Mouse (Mus musculus) limb, embryonic 11.5 days (tissue): Measurements from ENCODE around the gene Tlr2. TPM values are rescaled to one million over a fixed set of nuclear protein-coding genes. Genes with fewer than 3 reads are reported as not detected.
"Not testable (repeated sequence)": the region's sequence is repeated elsewhere in the genome, so short reads cannot be mapped to it uniquely, and the experiment has no call there.

ENCODE experiments used
- ATAC-seq: fragments of 200-750 bp; cut with Nextera tagmentation; 2 replicates; pipeline ENCODE4 v1.8.0; 2017; ENCODE audit warnings: low read depth; ENCODE audit not compliant: insufficient number of reproducible peaks, low FRiP score, low TSS enrichment
- DNase-seq: peaks from one replicate; pipeline ENCODE4 v3.0.0-alpha.2; 2015; ENCODE audit warnings: low spot score
- H3K27ac ChIP-seq: fragments of 300-500 bp; sonication (generic); replicated peaks from 2 replicates; pipeline ENCODE4 v1.5.1; 2014; ENCODE audit warnings: low read depth, mild to moderate bottlenecking, low read length
- H3K27me3 ChIP-seq: fragments of 300-500 bp; sonication (generic); 2 replicates; pipeline ENCODE4 v1.6.1; 2014; ENCODE audit warnings: mild to moderate bottlenecking, low read length, mixed read lengths; ENCODE audit not compliant: control insufficient read depth, insufficient read depth
- H3K36me3 ChIP-seq: fragments of 300-500 bp; sonication (generic); 2 replicates; pipeline ENCODE4 v1.6.1; 2014; ENCODE audit warnings: mild to moderate bottlenecking, low read length, moderate library complexity, mixed read lengths; ENCODE audit not compliant: control insufficient read depth, insufficient read depth
- H3K4me1 ChIP-seq: fragments of 300-500 bp; sonication (generic); 2 replicates; pipeline ENCODE4 v1.6.1; 2014; ENCODE audit warnings: low read length, mixed read lengths; ENCODE audit not compliant: control insufficient read depth, insufficient read depth
- H3K4me2 ChIP-seq: fragments of 300-500 bp; sonication (generic); 2 replicates; pipeline ENCODE4 v1.6.1; 2014; ENCODE audit warnings: low read depth, mild to moderate bottlenecking, moderate library complexity; ENCODE audit not compliant: severe bottlenecking
- H3K4me3 ChIP-seq: fragments of 300-500 bp; sonication (generic); 2 replicates; pipeline ENCODE4 v1.5.1; 2014; ENCODE audit warnings: low read depth, low read length
- H3K9ac ChIP-seq: fragments of 300-500 bp; sonication (generic); 2 replicates; pipeline ENCODE4 v1.6.1; 2014; ENCODE audit warnings: mild to moderate bottlenecking, low read length
- H3K9me3 ChIP-seq: fragments of 300-500 bp; sonication (generic); 2 replicates; pipeline ENCODE4 v1.6.1; 2016; ENCODE audit warnings: low read length; ENCODE audit not compliant: control insufficient read depth
- WGBS: fragments of 180-500 bp; shearing (Covaris S2); extraction: QIAGEN DNeasy Blood & Tissue Kit; methylation state at CpG from one replicate; pipeline ENCODE4 v1.1.7; 2014; 5-methylcytosine and 5-hydroxymethylcytosine counted together
- polyA plus RNA-seq: library from polyadenylated mRNA; unstranded; fragments of >200 nt; fragmentation: Nextera tagmentation; extraction: Ambion mirVana; gene quantifications from 2 replicates; pipeline ENCODE4 v1.2.1, GENCODE M21; 2014

The Tlr2 gene
- 2.1 and 2.4 TPM in 2 replicates for polyA plus RNA-seq

DNA sequence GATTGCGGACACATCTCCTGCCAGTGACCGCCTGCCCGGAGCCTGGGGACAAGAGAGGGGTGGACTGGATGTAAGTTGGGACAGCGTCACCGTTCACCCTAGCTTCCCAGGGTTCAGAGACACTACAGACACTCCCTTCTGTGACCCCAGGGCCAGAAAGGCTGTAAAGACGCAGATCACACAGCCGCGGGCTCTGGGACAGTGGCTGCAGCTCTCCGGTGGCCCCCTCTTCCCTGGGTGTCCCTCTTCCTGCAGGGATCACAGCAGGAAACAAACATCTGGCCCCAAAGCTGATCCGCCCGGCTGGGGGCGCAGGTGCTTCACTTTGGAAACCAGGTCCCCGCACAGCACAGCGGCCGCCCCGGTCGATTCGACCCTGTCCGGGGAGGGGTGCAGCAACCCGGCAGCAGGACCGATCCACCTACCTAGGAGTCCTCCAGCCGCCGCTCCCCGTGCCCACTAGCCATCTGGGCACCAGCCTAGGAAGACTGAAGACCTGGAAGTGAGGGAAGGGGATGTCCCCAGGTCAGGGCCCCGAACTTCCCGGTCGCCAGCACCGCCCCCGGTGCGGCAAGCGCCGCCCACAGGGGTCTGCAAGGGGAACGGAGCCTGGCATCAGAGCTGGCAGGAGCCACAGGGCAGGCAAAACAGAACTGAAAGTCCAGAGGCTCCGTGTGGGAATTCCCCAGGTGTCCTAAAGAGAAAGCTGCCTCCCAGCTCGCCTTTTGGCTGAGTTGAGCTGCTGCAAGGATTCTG is at the start of gene Tlr2:
TSS of gene Tlr2 (minus strand) at position 673 of the 756 bp plus-strand sequence.
- Histone ChIP-seq H3K9me3 (no peaks in the 10 kb centered on the region), H3K36me3 (no peaks in the 10 kb centered on the region), H3K27ac (no peak within 1 kb of the TSS), H3K4me2 (peak within 1 kb of the TSS; percentile 91), H3K27me3 (no peaks in the 10 kb centered on the region), H3K4me1 (no peaks in the 10 kb centered on the region), H3K4me3 (peak within 1 kb of the TSS; percentile 68), H3K9ac (peak within 1 kb of the TSS; percentile 69)
- WGBS = 1% methylated on average over 35 of the region's 35 CpGs
- peak; percentile 81 for DNase-seq
- peak; percentile 82; the same call in 1 of the 2 replicates for ATAC-seq

DNA sequence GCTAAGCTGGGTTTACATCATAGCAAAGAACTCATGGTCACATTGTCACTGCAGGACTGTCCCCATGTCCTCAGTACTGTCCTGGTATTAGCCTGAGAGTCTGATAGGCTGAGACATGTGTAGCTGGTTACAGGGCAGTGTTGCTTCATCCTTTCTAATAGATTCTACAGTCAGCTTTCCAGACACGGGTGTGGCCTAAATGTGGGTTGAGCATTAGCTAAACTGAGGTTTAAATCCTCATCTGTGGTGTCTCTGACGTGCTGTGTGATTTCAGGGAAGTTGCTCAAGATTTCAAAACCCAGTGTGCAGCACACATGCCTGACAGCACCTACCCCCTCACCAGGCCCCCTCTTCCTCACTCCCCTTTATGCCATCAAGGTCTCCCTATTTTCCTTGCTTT is 43.6 kb upstream of the Tlr2 start:
- DNase-seq (no peak), ATAC-seq (no peak)
- Histone ChIP-seq H3K27me3 (no peaks in the 10 kb centered on the region), H3K9me3 (no peaks in the 10 kb centered on the region), H3K9ac (no peak overlapping the region), H3K4me1 (peaks cover 4% of the 10 kb centered on the region; the same call in 1 of the 2 replicates), H3K27ac (no peak overlapping the region), H3K4me2 (no peak overlapping the region), H3K4me3 (no peak overlapping the region), H3K36me3 (no peaks in the 10 kb centered on the region)
- WGBS = 77% methylated on average over 2 of the region's 2 CpGs

DNA sequence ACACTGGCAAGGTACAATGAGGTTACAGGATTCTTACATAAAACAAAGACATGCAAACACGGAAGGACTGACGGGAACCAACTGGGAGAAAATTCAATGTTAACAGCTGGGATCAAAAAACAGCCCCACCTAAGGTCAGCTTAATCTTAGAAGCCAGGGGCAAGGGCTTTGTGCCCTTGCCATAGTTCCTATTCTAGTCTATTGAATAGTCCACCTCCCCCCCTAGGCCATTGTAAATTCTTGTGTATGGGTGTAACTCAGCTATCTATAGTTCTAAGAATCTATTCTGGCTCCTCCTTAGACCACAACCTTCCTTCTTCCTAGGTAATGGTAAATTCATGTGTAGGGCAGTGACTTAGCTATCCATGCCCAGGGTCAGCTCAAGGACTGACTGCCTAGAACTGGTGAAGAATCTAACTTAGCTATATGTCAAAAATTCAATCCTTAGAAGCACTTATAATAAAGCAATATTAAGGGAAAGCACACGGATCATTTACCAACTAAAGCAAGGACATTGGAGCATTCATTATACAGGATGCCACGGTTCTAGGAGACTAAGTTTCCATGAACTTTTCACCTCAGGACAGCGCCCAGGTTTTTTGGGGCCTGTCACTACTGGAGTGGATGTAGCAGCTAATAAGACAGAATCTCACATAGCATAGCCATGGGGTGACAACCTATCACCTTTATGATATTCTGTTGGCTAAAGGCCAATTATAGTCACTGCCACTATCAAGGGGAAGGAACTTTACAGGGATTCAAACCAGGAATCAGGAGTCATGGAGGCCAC is 37.9 kb upstream of the Tlr2 start:
- H3K36me3 ChIP-seq, H3K4me2 ChIP-seq, H3K4me3 ChIP-seq, ATAC-seq, H3K27me3 ChIP-seq, H3K4me1 ChIP-seq, H3K9ac ChIP-seq, DNase-seq, H3K27ac ChIP-seq, H3K9me3 ChIP-seq: not testable (repeated sequence)
- WGBS = 89% methylated on average over 5 of the region's 5 CpGs

DNA sequence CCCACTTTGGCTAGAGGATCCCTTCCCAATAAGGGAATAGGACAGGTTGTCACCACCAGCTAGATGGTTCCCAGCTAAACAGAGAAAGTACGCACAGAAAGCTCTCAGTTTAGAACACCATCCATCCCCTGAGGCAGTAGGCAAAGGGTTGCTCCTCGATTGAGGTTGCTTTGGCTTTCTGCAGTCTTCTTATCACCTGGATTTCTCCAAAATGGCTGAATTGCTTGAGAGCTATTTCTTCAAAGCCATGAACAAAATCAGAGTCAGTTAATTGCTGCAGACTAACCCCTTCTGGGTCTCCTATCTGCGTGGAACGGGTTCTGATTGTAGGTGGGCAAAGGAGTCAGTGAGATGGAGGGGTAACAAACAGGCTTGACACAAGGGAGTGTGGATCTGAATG is 37.2 kb upstream of the Tlr2 start:
- DNase-seq (no peak), ATAC-seq (no peak)
- Histone ChIP-seq H3K27ac (no peak overlapping the region), H3K4me3 (no peak overlapping the region), H3K27me3 (no peaks in the 10 kb centered on the region), H3K36me3 (no peaks in the 10 kb centered on the region), H3K9me3 (no peaks in the 10 kb centered on the region), H3K4me1 (no peaks in the 10 kb centered on the region), H3K9ac (no peak overlapping the region), H3K4me2 (no peak overlapping the region)
- 95% methylated on average over 4 of the region's 4 CpGs for WGBS

DNA sequence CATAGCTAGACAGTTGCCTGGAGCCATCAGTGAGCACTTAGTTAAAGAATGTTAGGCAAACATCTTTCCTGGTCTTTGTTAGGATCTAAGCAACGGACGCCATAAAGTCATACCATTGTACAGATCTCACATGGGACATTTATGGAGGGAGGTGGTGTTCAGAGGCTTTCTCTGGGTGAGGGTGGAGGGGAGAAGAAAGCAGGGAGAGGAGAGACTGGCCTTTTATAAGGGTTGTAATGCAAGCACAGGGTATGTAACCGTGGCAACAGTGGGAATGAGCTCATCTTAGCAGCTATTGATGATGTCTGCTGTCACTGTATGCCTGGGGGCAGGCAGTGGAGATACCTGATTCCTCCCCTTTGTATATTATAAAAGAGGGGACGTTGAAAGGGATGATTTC is 34.7 kb upstream of the Tlr2 start:
- DNase-seq (no peak), ATAC-seq (no peak)
- Histone ChIP-seq H3K9me3 (no peaks in the 10 kb centered on the region), H3K9ac (no peak overlapping the region), H3K36me3 (no peaks in the 10 kb centered on the region), H3K4me2 (no peak overlapping the region), H3K4me3 (no peak overlapping the region), H3K4me1 (no peaks in the 10 kb centered on the region), H3K27me3 (no peaks in the 10 kb centered on the region), H3K27ac (no peak overlapping the region)
- WGBS = 76% methylated on average over 4 of the region's 4 CpGs

DNA sequence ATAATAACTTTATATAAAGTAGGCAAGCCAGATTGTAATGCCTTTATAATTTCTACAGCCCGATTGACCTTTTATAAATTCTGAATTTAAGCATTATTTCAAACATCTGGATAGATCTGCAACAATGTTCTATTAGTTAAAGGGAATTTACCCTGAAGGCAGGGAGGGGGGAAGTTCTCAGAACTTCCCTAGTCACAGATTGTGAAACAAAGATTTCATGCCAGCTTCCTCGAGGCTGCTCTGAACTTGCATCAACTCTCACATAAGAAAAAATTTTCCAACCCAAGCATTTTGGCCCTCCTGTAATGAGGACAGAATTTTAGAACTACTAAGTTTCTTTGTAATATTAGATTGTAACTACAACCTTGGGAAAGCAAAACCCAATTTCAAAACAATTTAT is 33.5 kb upstream of the Tlr2 start:
- WGBS = 92% methylated on average over 2 of the region's 2 CpGs
- not testable (repeated sequence) for H3K27me3 ChIP-seq, H3K4me3 ChIP-seq, H3K4me2 ChIP-seq, DNase-seq, H3K9me3 ChIP-seq, H3K4me1 ChIP-seq, H3K27ac ChIP-seq, H3K36me3 ChIP-seq, ATAC-seq, H3K9ac ChIP-seq

DNA sequence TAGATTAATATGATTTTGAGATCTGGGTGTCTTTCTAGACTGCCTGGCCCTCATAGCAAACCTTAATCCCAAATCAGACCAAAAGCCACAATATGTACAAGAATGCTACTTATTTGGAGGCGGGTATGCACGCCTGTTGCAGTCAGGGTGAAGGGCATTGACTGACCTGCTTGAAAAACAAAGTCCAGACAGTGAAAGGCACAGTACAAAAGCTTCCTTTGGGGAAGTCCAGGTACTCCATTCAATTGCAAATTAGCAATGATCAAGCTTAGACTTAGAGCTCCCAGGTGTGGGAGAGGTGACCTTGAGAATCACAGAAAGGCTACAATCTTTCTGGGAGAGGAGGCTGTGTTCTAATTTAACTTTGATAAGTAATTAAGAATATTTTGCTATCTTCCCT is 31.3 kb upstream of the Tlr2 start:
- 91% methylated on average over 2 of the region's 2 CpGs for WGBS
- H3K27ac ChIP-seq, H3K4me1 ChIP-seq, H3K4me3 ChIP-seq, DNase-seq, ATAC-seq, H3K9me3 ChIP-seq, H3K9ac ChIP-seq, H3K4me2 ChIP-seq, H3K36me3 ChIP-seq, H3K27me3 ChIP-seq: not testable (repeated sequence)

DNA sequence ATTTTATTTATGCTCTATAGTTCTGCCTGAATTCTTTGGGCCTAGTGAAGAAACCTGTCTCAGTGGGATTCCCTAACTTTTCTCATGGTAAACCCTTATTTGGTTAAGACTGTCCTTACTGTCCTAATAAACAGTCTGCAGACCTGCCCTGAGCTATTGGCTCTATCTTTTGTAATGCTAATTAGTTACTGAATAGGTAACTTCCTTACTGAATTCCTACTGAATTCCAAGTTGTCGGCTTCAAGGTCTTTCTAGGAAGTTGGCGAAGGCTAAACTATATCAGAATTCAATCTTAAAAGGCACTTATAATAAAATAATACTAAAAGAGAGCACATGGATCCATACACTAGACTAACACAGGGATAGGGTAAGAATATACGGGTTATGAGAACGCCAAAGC is 30.4 kb upstream of the Tlr2 start:
- not testable (repeated sequence) for DNase-seq, H3K4me2 ChIP-seq, H3K4me3 ChIP-seq, H3K27ac ChIP-seq, H3K9ac ChIP-seq, ATAC-seq, H3K36me3 ChIP-seq, H3K27me3 ChIP-seq, H3K4me1 ChIP-seq, H3K9me3 ChIP-seq
- WGBS = 96% methylated on average over 4 of the region's 4 CpGs
